Mouse (Mus musculus): ENCODE measurements around the gene Cd46.

DNA sequence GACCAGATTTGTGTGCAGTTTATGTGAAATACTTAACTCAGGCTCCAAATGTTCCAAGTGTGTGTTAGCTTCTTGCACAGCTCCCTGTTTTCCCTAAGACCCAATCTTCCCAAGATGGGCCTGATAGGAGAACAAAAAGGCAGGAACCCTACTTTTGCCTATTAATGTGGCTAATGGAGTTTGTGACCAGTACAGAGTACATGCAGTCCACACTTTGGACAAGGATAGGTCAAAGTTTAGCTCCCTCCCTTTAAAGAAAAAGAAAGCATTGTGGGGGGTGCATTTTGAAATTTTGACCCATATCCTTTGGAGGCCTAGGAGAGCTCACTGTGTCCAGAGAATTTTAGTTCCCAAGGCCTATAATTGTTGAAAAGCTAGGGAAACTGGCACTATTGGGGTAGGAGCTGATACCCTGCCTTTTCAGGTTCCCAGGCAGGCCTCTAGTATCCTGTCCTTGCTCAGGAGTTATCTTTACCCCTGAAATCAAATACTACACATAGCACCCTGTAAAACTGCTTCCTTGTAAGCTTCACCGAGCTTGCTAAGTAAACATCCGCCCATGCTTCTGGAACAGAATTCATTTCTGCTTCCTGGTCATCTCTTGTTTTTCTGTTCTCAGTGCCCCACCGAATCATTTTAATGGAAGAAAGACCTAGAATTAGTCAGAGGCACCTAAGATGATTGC is 77.7 kb downstream of the Cd46 start:
- TF ChIP-seq EP300 (IDR thresholded peaks at IDR 0.05; ENCODE audit: insufficient read depth, low read depth, low read length) (no peak), CTCF (IDR thresholded peaks at IDR 0.05) (no peak)
